Mouse (Mus musculus) intestine, embryonic 14.5 days (tissue): ENCODE measurements around the gene Casz1. TPM values are rescaled to one million over a fixed set of nuclear protein-coding genes. Genes with fewer than 3 reads are reported as not detected.

ENCODE experiments used
- ATAC-seq: fragments of 200-750 bp; cut with Nextera tagmentation; replicated peaks from 2 replicates; pipeline ENCODE4 v1.8.0; 2017; ENCODE audit warnings: low read depth, moderate number of reproducible peaks, moderate TSS enrichment, moderate library complexity; ENCODE audit not compliant: low FRiP score, low TSS enrichment
- DNase-seq: peaks from one replicate; pipeline ENCODE4 v3.0.0-alpha.2; 2018; ENCODE audit warnings: low spot score
- H3K27ac ChIP-seq: fragments of 300-500 bp; sonication (generic); 2 replicates; pipeline ENCODE4 v1.5.1; 2014; ENCODE audit warnings: low read depth, mild to moderate bottlenecking, control low read depth
- H3K27me3 ChIP-seq: fragments of 300-500 bp; sonication (generic); replicated peaks from 2 replicates; pipeline ENCODE4 v1.6.1; 2014; ENCODE audit warnings: low read length, control low read depth; ENCODE audit not compliant: control insufficient read depth, insufficient read depth
- H3K36me3 ChIP-seq: fragments of 300-500 bp; sonication (generic); 2 replicates; pipeline ENCODE4 v1.6.1; 2014; ENCODE audit warnings: low read length, control low read depth; ENCODE audit not compliant: control insufficient read depth, insufficient read depth
- H3K4me1 ChIP-seq: fragments of 300-500 bp; sonication (generic); replicated peaks from 2 replicates; pipeline ENCODE4 v1.6.1; 2014; ENCODE audit warnings: low read length, control low read depth, mixed read lengths; ENCODE audit not compliant: control insufficient read depth, insufficient read depth
- H3K4me2 ChIP-seq: fragments of 300-500 bp; sonication (generic); 2 replicates; pipeline ENCODE4 v1.6.1; 2014; ENCODE audit warnings: low read length
- H3K4me3 ChIP-seq: fragments of 300-500 bp; sonication (generic); 2 replicates; pipeline ENCODE4 v1.5.1; 2014; ENCODE audit warnings: low read depth, low read length, control low read depth, mixed read lengths
- H3K9ac ChIP-seq: fragments of 300-500 bp; sonication (generic); 2 replicates; pipeline ENCODE4 v1.6.1; 2014; ENCODE audit warnings: mild to moderate bottlenecking, low read length
- H3K9me3 ChIP-seq: fragments of 300-500 bp; sonication (generic); 2 replicates; pipeline ENCODE4 v1.6.1; 2016; ENCODE audit warnings: low read length, control low read depth; ENCODE audit not compliant: control insufficient read depth
- WGBS: fragments of 180-500 bp; shearing (Covaris S2); extraction: QIAGEN DNeasy Blood & Tissue Kit; methylation state at CpG from one replicate; pipeline ENCODE4 v1.1.7; 2014; 5-methylcytosine and 5-hydroxymethylcytosine counted together
- polyA plus RNA-seq: library from polyadenylated mRNA; unstranded; fragments of >200 nt; fragmentation: Nextera tagmentation; extraction: Ambion mirVana; gene quantifications from 2 replicates; pipeline ENCODE4 v1.2.1, GENCODE M21; 2014

The Casz1 gene
- polyA plus RNA-seq, 1 experiment from 2014 or later = 7.8 TPM

DNA sequence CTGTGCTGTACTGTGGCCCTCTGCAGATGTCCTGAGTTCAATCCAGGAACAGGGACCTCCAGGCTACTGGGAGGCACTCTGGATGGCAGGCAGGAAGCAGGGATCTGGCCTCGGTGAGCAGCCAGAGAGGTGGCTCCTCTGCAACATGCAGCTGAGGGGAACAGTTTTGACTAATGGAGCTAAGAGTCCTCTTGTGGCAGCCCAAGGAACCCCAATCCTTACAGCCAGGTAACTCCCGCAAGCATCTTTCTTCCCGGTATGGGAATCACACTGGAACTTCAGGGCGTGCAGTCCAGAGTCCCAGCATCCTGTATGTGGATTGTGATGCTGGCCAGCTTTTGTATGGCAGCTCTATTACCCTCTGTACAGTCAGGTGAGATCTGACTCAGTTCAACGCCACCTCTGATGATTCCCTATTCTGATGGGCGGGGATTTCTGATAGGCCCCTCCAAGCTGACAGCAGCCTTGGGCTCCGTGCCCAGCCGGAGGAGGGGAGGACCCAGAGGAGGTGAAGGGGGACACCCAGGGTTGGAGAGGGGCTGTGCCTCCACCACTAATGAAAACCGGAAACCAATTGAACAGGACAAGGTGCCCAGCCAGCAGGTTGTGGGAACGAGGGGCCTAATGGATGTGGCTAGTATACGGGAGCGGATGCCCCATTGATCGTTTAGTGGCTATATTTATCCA is 53.3 kb downstream of the Casz1 start:
- H3K4me3 ChIP-seq = no peak overlapping the region
- DNase-seq (no peak), ATAC-seq (no peak)
- no peak overlapping the region for H3K27ac ChIP-seq
- H3K9me3 ChIP-seq = no peaks in the 10 kb centered on the region
- 76% methylated on average over 13 of the region's 13 CpGs for WGBS
- no peak overlapping the region for H3K4me2 ChIP-seq
- peaks cover 14% of the 10 kb centered on the region for H3K4me1 ChIP-seq
- no peaks in the 10 kb centered on the region for H3K36me3 ChIP-seq
- peaks cover 5% of the 10 kb centered on the region for H3K27me3 ChIP-seq
- no peak overlapping the region for H3K9ac ChIP-seq

DNA sequence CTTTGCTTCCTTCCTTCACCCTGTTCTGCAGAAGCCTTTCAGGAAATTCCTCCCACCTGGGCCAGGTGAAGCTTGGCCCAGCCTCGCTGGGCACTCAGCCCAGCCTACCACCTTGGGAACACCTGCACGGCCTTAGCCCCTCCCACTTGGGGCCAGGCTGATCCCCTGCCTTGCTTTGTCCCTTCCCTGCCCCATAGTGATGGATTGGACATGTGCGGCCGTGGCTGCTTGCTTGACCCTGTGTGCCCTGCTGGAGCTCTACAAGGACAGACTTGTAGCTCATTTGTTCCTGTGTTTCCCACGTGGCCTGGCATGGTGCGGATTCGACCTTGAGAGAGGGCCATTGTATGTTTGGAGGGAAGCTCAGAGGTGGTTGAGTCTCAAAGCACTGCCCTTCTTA is 54.0 kb downstream of the Casz1 start:
- H3K36me3 ChIP-seq = no peaks in the 10 kb centered on the region
- H3K9ac ChIP-seq = no peak overlapping the region
- H3K4me3 ChIP-seq = no peak overlapping the region
- ATAC-seq = 0 out of 2 replicates have a peak, but pooled peaks have one; percentile 21
- peaks cover 11% of the 10 kb centered on the region for H3K4me1 ChIP-seq
- no peak overlapping the region for H3K27ac ChIP-seq
- no peak for DNase-seq
- peaks cover 5% of the 10 kb centered on the region for H3K27me3 ChIP-seq
- H3K4me2 ChIP-seq = no peak overlapping the region
- H3K9me3 ChIP-seq = no peaks in the 10 kb centered on the region
- WGBS = 73% methylated on average over 7 of the region's 7 CpGs

DNA sequence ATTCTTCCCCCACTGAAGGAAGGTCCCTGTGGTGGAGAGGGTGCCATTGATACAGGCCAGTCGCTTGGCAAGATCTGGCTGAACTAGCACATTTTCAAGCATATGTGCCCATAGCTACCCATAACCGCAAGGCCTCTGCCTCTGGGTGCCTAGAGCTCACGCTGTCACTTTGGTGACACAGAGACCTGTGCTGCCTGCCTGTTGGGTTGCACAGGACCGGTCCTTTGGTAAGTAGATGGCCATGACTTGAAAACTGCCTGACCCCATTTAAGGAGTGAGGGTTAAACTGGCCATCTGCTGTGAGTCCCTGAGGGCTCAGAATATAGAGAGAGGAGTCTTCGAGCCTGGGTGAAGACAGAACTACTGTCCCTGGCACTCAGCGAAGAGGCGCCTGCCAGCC is 55.2 kb downstream of the Casz1 start:
- no peak for DNase-seq
- H3K9ac ChIP-seq = peak overlapping the region; percentile 35; the same call in 1 of the 2 replicates
- peaks cover 11% of the 10 kb centered on the region for H3K4me1 ChIP-seq
- peak overlapping the region; percentile 28 for H3K4me3 ChIP-seq
- WGBS = 57% methylated on average over 7 of the region's 7 CpGs
- no peak for ATAC-seq
- H3K36me3 ChIP-seq = no peaks in the 10 kb centered on the region
- no peaks in the 10 kb centered on the region for H3K9me3 ChIP-seq
- H3K4me2 ChIP-seq = peak overlapping the region; percentile 44
- peaks cover 5% of the 10 kb centered on the region for H3K27me3 ChIP-seq
- H3K27ac ChIP-seq = no peak overlapping the region

DNA sequence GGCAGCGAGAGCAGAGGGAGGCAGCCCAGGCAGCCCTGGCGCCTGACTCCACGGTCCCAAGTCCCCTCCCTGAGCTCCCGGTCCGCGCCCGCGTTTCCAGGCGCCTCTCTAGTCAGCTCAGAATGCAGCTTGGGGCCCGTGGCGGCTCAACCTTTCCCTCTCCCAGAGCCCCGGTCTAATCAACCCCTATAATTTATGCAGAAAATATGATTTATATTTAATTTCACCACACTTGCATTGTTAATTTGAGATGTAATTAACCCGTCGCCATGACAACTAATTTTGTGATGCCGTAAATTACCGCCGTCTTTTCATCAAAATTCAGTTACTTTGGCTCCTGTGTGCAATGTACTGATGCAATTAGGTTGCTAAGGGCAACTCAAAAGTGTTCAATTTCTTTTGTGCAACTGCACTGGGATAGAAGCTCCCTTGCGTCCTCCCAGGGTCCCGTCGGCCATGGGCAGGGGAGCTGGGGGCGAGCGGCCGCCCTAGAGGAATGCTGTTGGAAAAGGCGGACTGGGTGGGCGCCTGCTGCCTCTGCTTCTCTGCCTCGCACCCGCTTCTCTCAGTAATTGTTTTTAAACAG is 55.8 kb downstream of the Casz1 start:
- DNase-seq = peak; percentile 73
- 6% methylated on average over 27 of the region's 27 CpGs for WGBS
- peak overlapping the region; percentile 28 for H3K4me3 ChIP-seq
- peak; percentile 80; the same call in 1 of the 2 replicates for ATAC-seq
- H3K27me3 ChIP-seq = peaks cover 5% of the 10 kb centered on the region
- no peak overlapping the region for H3K27ac ChIP-seq
- H3K9ac ChIP-seq = peak overlapping the region; percentile 35
- peak overlapping the region; percentile 44 for H3K4me2 ChIP-seq
- peaks cover 11% of the 10 kb centered on the region for H3K4me1 ChIP-seq
- H3K9me3 ChIP-seq = no peaks in the 10 kb centered on the region
- no peaks in the 10 kb centered on the region for H3K36me3 ChIP-seq

DNA sequence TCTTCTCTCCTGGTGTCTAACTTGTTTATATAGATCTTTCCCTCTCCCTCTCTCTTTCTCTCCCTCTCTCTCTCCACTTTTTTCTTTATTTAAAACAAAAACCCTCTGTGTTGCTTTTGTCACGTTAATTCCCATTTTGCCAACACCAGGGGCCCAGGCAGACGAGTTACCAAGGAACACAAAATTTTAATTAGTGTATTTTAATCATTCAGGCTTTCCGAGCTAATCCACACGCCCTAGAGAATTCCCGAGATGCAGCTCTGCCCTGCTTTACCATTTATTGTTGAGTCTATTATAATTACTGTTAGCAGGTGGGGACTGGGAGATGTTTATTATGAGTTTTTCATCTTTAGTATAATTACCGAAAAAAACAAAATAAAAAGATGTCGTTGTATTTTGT is 56.4 kb downstream of the Casz1 start:
- Histone ChIP-seq H3K27me3 (peaks cover 5% of the 10 kb centered on the region), H3K4me1 (peaks cover 11% of the 10 kb centered on the region), H3K4me3 (no peak overlapping the region), H3K9me3 (no peaks in the 10 kb centered on the region), H3K36me3 (no peaks in the 10 kb centered on the region), H3K4me2 (peak overlapping the region; percentile 44), H3K9ac (no peak overlapping the region), H3K27ac (no peak overlapping the region)
- ATAC-seq (no peak), DNase-seq (no peak)
- WGBS = 61% methylated on average over 7 of the region's 7 CpGs

DNA sequence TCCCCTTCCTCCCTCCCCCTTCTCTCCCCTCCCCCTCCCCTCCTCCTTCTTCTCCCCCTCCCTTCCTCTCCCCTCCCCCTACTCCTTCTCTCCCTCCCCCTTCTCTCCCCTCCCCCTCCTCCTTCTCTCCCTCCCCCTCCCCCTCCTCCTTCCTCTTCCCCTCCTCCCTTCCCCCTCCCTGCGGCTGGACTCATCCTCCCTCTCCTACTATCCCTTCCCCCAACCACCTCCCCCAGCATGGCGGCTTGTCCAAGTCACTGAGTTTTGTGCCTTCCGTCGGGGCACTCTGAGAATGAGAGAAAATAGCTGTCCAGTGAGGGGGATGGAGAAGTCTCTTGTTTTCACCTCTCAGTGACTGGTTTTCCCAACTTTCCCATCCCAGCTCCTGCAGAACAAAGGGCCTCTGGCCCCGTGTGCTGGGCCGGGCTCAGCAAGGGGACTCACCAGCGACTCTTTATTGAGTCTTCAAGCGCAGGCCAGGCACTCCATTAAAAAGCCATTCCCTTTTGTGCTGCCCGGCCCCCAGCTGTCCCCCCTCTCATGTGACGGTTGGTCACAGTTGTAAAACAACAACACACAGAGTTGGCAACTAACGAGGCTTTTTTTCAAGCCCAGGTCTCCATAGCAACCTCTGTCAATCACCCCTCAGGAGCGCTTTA is 62.7 kb downstream of the Casz1 start:
- Histone ChIP-seq H3K36me3 (no peaks in the 10 kb centered on the region), H3K4me1 (peaks cover 11% of the 10 kb centered on the region), H3K4me3 (no peak overlapping the region), H3K9ac (no peak overlapping the region), H3K27ac (no peak overlapping the region), H3K9me3 (no peaks in the 10 kb centered on the region), H3K4me2 (no peak overlapping the region), H3K27me3 (no peaks in the 10 kb centered on the region)
- DNase-seq = no peak
- no peak for ATAC-seq
- WGBS = 24% methylated on average over 12 of the region's 12 CpGs

DNA sequence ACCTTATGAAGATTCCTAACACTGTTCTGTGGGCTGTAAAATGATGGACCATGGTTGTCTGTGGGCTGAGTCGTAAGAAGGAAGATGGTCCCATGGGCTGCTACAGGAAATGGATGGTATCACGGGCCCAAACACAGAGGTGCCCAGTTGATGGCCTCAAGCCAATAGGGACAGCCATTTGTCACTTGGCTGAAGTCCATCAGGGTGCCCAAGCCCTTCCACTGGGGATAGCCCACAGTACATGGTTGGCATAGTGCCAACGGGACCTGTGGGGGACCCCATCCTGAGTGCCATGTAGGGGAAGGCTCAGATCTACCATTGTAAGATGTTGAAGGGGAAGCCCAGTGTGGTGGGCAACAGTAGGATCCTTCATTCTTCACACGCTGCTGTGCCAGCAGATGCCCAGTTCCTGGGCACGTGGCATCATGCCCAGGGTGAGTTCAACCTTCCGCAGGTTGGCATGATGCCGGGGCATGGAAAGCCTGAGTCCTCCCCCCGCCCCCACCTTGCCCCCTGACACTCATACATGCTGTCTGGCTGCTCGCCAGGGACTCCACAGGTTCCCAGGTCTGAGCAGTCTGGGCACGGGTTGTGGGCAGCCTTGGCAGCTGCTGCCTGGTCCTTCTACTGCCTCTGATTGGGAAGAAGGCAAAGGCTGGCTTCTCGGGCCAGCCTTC is 63.6 kb downstream of the Casz1 start:
- ATAC-seq = no peak
- Histone ChIP-seq H3K9me3 (no peaks in the 10 kb centered on the region), H3K4me3 (no peak overlapping the region), H3K27ac (no peak overlapping the region), H3K36me3 (no peaks in the 10 kb centered on the region), H3K4me1 (peaks cover 14% of the 10 kb centered on the region), H3K9ac (no peak overlapping the region), H3K4me2 (no peak overlapping the region), H3K27me3 (no peaks in the 10 kb centered on the region)
- DNase-seq = no peak
- WGBS = 91% methylated on average over 11 of the region's 11 CpGs

DNA sequence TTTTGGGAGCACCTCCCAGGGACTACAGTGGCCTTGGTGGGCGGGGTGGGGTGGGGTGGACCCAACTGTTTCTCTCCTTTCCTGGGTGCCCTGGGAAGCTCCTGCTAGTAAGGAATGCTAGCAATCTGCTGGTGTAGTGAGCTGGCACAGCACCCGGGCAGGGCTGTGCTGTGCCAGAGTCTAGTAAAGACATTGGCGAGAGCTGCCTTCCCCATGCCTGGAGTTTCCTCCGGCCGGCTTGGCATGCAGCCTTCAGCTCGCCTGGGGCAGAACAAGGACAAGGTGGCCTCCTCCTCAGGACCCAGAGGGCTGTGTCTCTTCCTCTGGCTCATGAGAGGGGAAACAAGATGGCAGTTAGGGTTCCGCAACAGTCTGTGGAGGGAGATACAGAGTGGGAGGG is 65.3 kb downstream of the Casz1 start:
- Histone ChIP-seq H3K36me3 (no peaks in the 10 kb centered on the region), H3K9me3 (no peaks in the 10 kb centered on the region), H3K9ac (no peak overlapping the region), H3K4me2 (no peak overlapping the region), H3K4me1 (peaks cover 14% of the 10 kb centered on the region), H3K4me3 (no peak overlapping the region), H3K27ac (no peak overlapping the region), H3K27me3 (no peaks in the 10 kb centered on the region)
- DNase-seq = no peak
- WGBS = 88% methylated on average over 7 of the region's 7 CpGs
- ATAC-seq = no peak
